Mouse (Mus musculus): Measurements from ENCODE around the gene Sh2d6.

- TF ChIP-seq CTCF (IDR thresholded peaks at IDR 0.05; ENCODE audit: borderline replicate concordance, insufficient read depth, low read depth, low read length) (no peak), POLR2A (IDR thresholded peaks at IDR 0.05; ENCODE audit: borderline replicate concordance, insufficient read depth, low read length) (no peak)
Observed at GRCm38 (mm10) chr6:72509872-72510435, 11.6 kb downstream of the Sh2d6 start.
